Comparison of ENCODE assay signal across 30 mouse cellular contexts in genomic region chr10:93423459-93424020, GRCm38 (mm10). TPM values are rescaled to one million over a fixed set of nuclear protein-coding genes. Genes with fewer than 3 reads are reported as not detected.
DNase-seq lines count a peak whose midpoint lies in the region; ATAC-seq and TF ChIP-seq lines count a peak whose summit lies in the region.
"Had no signal": no experiment of that assay in that cellular context is flagged by ENCODE, and none has a peak within 500 bp of the region (broad histone marks: within the 10 kb centered on the region; RNA-seq: fewer than 3 reads in every experiment).

No protein-coding gene starts in this region.

- DNase-seq in forebrain, embryonic 11.5 days (ENCODE audit: low spot score): peak; percentile 6
- no peak for DNase-seq in forebrain, embryonic 10.5 days (ENCODE audit: extremely low spot score, low spot score)
- no peak for DNase-seq in kidney, postnatal 0 days (ENCODE audit: low spot score)
- DNase-seq in 3134 (ENCODE audit: extremely low read depth, insufficient read length, low spot score) (peak; percentile 54), Patski (ENCODE audit: low read depth, low spot score) (no peak)
- DNase-seq: adrenal gland, adult 8-10 months; cerebellum, adult 11 months; cerebellum, adult 9-10 months; embryo, embryonic 11 days; forebrain, postnatal 0 days; gastrocnemius, postnatal 14 days; kidney, adult 18-20 months; kidney, postnatal 10 days; layer of hippocampus, adult 9-11 months; liver, embryonic 13.5 days; lung, adult 18-20 months; lung, postnatal 36 days; retina, postnatal 1 day; right cerebral cortex, postnatal 14 days; thymus, postnatal 36 days had no signal

- 85% methylated on average over 6 of the region's 6 CpGs for WGBS in forebrain, embryonic 11.5 days
- WGBS in forebrain, embryonic 10.5 days: 88% methylated on average over 6 of the region's 6 CpGs
- WGBS in kidney, postnatal 0 days: 60% methylated on average over 6 of the region's 6 CpGs
- WGBS in kidney, embryonic 14.5 days: 63% methylated on average over 6 of the region's 6 CpGs
- WGBS in intestine, embryonic 15.5 days: 74% methylated on average over 6 of the region's 6 CpGs

- POLR2A ChIA-PET in Patski (lab: Charles Lee): interaction anchor here (1.1 kb wide), 1 partner anchor 20 kb away, joined by 4 read pairs; no protein-coding TSS in a partner anchor

- no peaks in the 10 kb centered on the region for H3K36me3 ChIP-seq in forebrain, embryonic 11.5 days (ENCODE audit: control insufficient read depth, insufficient read depth, low read length)
- H3K36me3 ChIP-seq in forebrain, embryonic 10.5 days (replicated peaks): no peaks in the 10 kb centered on the region
- no peaks in the 10 kb centered on the region for H3K36me3 ChIP-seq in kidney, postnatal 0 days (ENCODE audit: insufficient read depth, low read length)
- no peaks in the 10 kb centered on the region for H3K36me3 ChIP-seq in kidney, embryonic 14.5 days (ENCODE audit: control insufficient read depth, insufficient read depth, low read length)
- H3K36me3 ChIP-seq in intestine, embryonic 15.5 days: no peaks in the 10 kb centered on the region
- H3K36me3 ChIP-seq: embryonic facial prominence, embryonic 12.5 days; forebrain, embryonic 12.5 days; limb, embryonic 10.5 days; limb, embryonic 15.5 days; liver, embryonic 13.5 days; midbrain, embryonic 13.5 days had no signal

- H3K4me3 ChIP-seq in forebrain, embryonic 11.5 days (ENCODE audit: low read depth, low read length): no peak overlapping the region
- H3K4me3 ChIP-seq in forebrain, embryonic 10.5 days: no peak overlapping the region
- H3K4me3 ChIP-seq in kidney, postnatal 0 days (replicated peaks; ENCODE audit: low read depth, low read length): no peak overlapping the region
- no peak overlapping the region for H3K4me3 ChIP-seq in kidney, embryonic 14.5 days (ENCODE audit: low read length)
- H3K4me3 ChIP-seq in intestine, embryonic 15.5 days (replicated peaks): no peak overlapping the region
- H3K4me3 ChIP-seq: embryonic facial prominence, embryonic 12.5 days; forebrain, embryonic 12.5 days; limb, embryonic 10.5 days; limb, embryonic 15.5 days; liver, embryonic 13.5 days; midbrain, embryonic 13.5 days had no signal

- H3K9ac ChIP-seq in forebrain, embryonic 11.5 days (ENCODE audit: low read length): no peak overlapping the region
- no peak overlapping the region for H3K9ac ChIP-seq in kidney, postnatal 0 days (ENCODE audit: low read depth, low read length)
- H3K9ac ChIP-seq in kidney, embryonic 14.5 days (ENCODE audit: low read depth, low read length): no peak overlapping the region
- no peak overlapping the region for H3K9ac ChIP-seq in intestine, embryonic 15.5 days
- H3K9ac ChIP-seq: embryonic facial prominence, embryonic 12.5 days; forebrain, embryonic 12.5 days; forebrain, postnatal 0 days; hindbrain, embryonic 14.5 days; limb, embryonic 15.5 days; liver, embryonic 13.5 days; midbrain, embryonic 13.5 days had no signal

- TF ChIP-seq CTCF in kidney, postnatal 0 days (IDR thresholded peaks at IDR 0.05; ENCODE audit: low read depth): no peak
- no peak for TF ChIP-seq CTCF in Patski (IDR thresholded peaks at IDR 0.05)

- ATAC-seq in forebrain, embryonic 11.5 days (replicated peaks; ENCODE audit: low FRiP score): no peak
- no peak for ATAC-seq in kidney, postnatal 0 days (replicated peaks; ENCODE audit: low FRiP score, low read depth)
- ATAC-seq in kidney, embryonic 14.5 days (ENCODE audit: low FRiP score, low TSS enrichment): no peak
- ATAC-seq in Patski: peak; percentile 40
- no peak for ATAC-seq in inflammation-experienced regulatory T-cells, adult 6 months
- ATAC-seq in intestine, embryonic 15.5 days: no peak
- ATAC-seq: forebrain, postnatal 0 days; midbrain, embryonic 13.5 days had no signal

- CTCF ChIA-PET in Patski (lab: Charles Lee): interaction anchor here (1.2 to 1.4 kb wide), 3 partner anchors 125 to 132 kb away, joined by 3 to 6 read pairs (median 4); no protein-coding TSS in a partner anchor

- in situ Hi-C loops in Patski (cut with MboI; ENCODE audit: low pct_unique_long_range_greater_than_20kb): loop anchor here (10.0 kb wide), 5 partner anchors 51 to 369 kb away; partner anchors contain the start of genes Amdhd1, Ccdc38 and Cdk17

- no peaks in the 10 kb centered on the region; the same call in 1 of the 2 replicates for H3K9me3 ChIP-seq in forebrain, embryonic 11.5 days (ENCODE audit: control insufficient read depth, low read length)
- peaks cover 4% of the 10 kb centered on the region; the same call in 1 of the 2 replicates for H3K9me3 ChIP-seq in forebrain, embryonic 10.5 days
- H3K9me3 ChIP-seq in kidney, postnatal 0 days (replicated peaks; ENCODE audit: low read length): no peaks in the 10 kb centered on the region
- no peaks in the 10 kb centered on the region for H3K9me3 ChIP-seq in kidney, embryonic 14.5 days (ENCODE audit: control insufficient read depth, low read length)
- H3K9me3 ChIP-seq in intestine, embryonic 15.5 days: no peaks in the 10 kb centered on the region
- H3K9me3 ChIP-seq: embryonic facial prominence, embryonic 12.5 days; forebrain, embryonic 12.5 days; limb, embryonic 10.5 days; limb, embryonic 15.5 days; liver, embryonic 13.5 days; midbrain, embryonic 13.5 days had no signal

- no peaks in the 10 kb centered on the region for H3K4me1 ChIP-seq in forebrain, embryonic 11.5 days (replicated peaks; ENCODE audit: control insufficient read depth, insufficient read depth, low read length)
- peaks cover 12% of the 10 kb centered on the region for H3K4me1 ChIP-seq in forebrain, embryonic 10.5 days
- 0 out of 2 replicates have a peak, but pooled peaks cover 3% of the 10 kb centered on the region for H3K4me1 ChIP-seq in kidney, postnatal 0 days (replicated peaks; ENCODE audit: insufficient read depth, low read length)
- H3K4me1 ChIP-seq in kidney, embryonic 14.5 days (ENCODE audit: control insufficient read depth, insufficient read depth, low read length): no peaks in the 10 kb centered on the region
- no peaks in the 10 kb centered on the region for H3K4me1 ChIP-seq in intestine, embryonic 15.5 days (replicated peaks)
- H3K4me1 ChIP-seq: embryonic facial prominence, embryonic 12.5 days; forebrain, embryonic 12.5 days; limb, embryonic 15.5 days; midbrain, embryonic 13.5 days had no signal

- no peak overlapping the region for H3K27ac ChIP-seq in forebrain, embryonic 11.5 days (ENCODE audit: low read depth, low read length)
- H3K27ac ChIP-seq in forebrain, embryonic 10.5 days: no peak overlapping the region
- peak overlapping the region; percentile 31; the same call in 1 of the 2 replicates for H3K27ac ChIP-seq in kidney, postnatal 0 days
- no peak overlapping the region for H3K27ac ChIP-seq in kidney, embryonic 14.5 days (ENCODE audit: low read depth, low read length)
- H3K27ac ChIP-seq in intestine, embryonic 15.5 days: no peak overlapping the region
- H3K27ac ChIP-seq: embryonic facial prominence, embryonic 12.5 days; forebrain, embryonic 12.5 days; hindbrain, embryonic 14.5 days; limb, embryonic 10.5 days; limb, embryonic 15.5 days; liver, embryonic 13.5 days; midbrain, embryonic 13.5 days had no signal

- no peak overlapping the region for H3K4me2 ChIP-seq in forebrain, embryonic 11.5 days (ENCODE audit: low read depth, low read length, severe bottlenecking)
- H3K4me2 ChIP-seq in kidney, postnatal 0 days (ENCODE audit: low read length): no peak overlapping the region
- H3K4me2 ChIP-seq in kidney, embryonic 14.5 days (replicated peaks; ENCODE audit: low read depth, low read length): no peak overlapping the region
- no peak overlapping the region for H3K4me2 ChIP-seq in intestine, embryonic 15.5 days (replicated peaks)
- H3K4me2 ChIP-seq: embryonic facial prominence, embryonic 12.5 days; forebrain, embryonic 12.5 days; heart, embryonic 11.5 days; hindbrain, embryonic 14.5 days; limb, embryonic 15.5 days; liver, embryonic 13.5 days; midbrain, embryonic 13.5 days had no signal

- no peaks in the 10 kb centered on the region for H3K27me3 ChIP-seq in forebrain, embryonic 11.5 days (ENCODE audit: control insufficient read depth, insufficient read depth, low read length)
- no peaks in the 10 kb centered on the region for H3K27me3 ChIP-seq in forebrain, embryonic 10.5 days (ENCODE audit: poor library complexity, severe bottlenecking)
- H3K27me3 ChIP-seq in kidney, postnatal 0 days (ENCODE audit: insufficient read depth, low read length): no peaks in the 10 kb centered on the region
- no peaks in the 10 kb centered on the region for H3K27me3 ChIP-seq in kidney, embryonic 14.5 days (ENCODE audit: control insufficient read depth, insufficient read depth, low read length)
- no peaks in the 10 kb centered on the region for H3K27me3 ChIP-seq in Patski
- no peaks in the 10 kb centered on the region for H3K27me3 ChIP-seq in intestine, embryonic 15.5 days (replicated peaks)
- H3K27me3 ChIP-seq: embryonic facial prominence, embryonic 12.5 days; forebrain, embryonic 12.5 days; limb, embryonic 15.5 days; liver, embryonic 13.5 days; midbrain, embryonic 13.5 days had no signal

RNA-seq across cellular contexts. Expression of gene Lta4h, which starts 29.7 kb away (rescaled TPM):
- polyA plus RNA-seq in forebrain, embryonic 11.5 days (2014; fragmentation: Nextera tagmentation; extraction: Ambion mirVana): 152 and 163 TPM in 2 replicates
- 150 and 152 TPM in 2 replicates for polyA plus RNA-seq in forebrain, embryonic 10.5 days (2016; fragmentation: Nextera tagmentation; extraction: Ambion mirVana)
- 104 and 119 TPM in 2 replicates for polyA plus RNA-seq in kidney, postnatal 0 days (2015; fragmentation: Nextera tagmentation; extraction: Ambion mirVana)
- polyA plus RNA-seq in kidney, embryonic 14.5 days (2014; fragmentation: Nextera tagmentation; extraction: Ambion mirVana): 146 and 179 TPM in 2 replicates
- 100 TPM for polyA plus RNA-seq in Patski (2021)
- polyA plus RNA-seq in inflammation-experienced regulatory T-cells, adult 6 months (2017; shearing (Covaris generic)): 100 to 1,000 TPM; 139 to 219 (median 185) TPM
- polyA plus RNA-seq in intestine, embryonic 15.5 days (2015; fragmentation: Nextera tagmentation; extraction: Ambion mirVana): 299 and 320 TPM in 2 replicates

Comparison
In these comparisons a context has a peak if more than half of its experiments do, and no peak if none do; other contexts are left out.
1. DNase-seq: peak in forebrain, embryonic 11.5 days (single experiment) and 3134 (single experiment); none in forebrain, embryonic 10.5 days (single experiment), kidney, postnatal 0 days (single experiment) and Patski (single experiment).